Mouse (Mus musculus): ENCODE measurements around the gene Pcna. TPM values are rescaled to one million over a fixed set of nuclear protein-coding genes. Genes with fewer than 3 reads are reported as not detected.
A peak's percentile ranks its signal among the peaks of the same experiment; 100 is the strongest.
"Not testable (repeated sequence)": the region's sequence is repeated elsewhere in the genome, so short reads cannot be mapped to it uniquely, and the experiment has no call there.

Pcna gene
- total RNA-seq, 2 experiments from 2014 or later = 78.2 to 87.8 TPM

DNA sequence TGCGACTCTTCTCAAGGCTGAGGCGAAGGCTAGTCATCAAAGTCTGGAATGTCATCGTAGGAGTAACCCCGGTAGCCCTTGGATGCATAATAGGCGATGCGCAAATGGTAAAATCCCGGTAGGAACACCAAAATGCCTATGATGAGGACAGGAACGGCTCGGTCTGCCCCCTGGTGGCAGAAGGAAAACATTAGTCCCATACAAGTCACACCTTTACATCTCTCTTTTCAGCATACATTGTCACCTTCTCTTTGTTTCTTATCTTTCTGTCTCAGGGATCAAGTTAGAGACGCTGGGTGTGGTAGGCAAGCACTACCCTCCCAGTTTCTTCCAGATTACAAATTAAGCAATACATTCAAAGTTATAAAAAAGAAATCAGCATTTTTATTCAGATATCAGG lies 12.7 kb downstream of the Pcna start:
- peak; percentile 48 to 75 for DNase-seq
- intact Hi-C loops (cut with DNase I) = loop anchor here (2.0 to 5.0 kb wide), 3 partner anchors 98 to 420 kb away; no protein-coding TSS in a partner anchor

DNA sequence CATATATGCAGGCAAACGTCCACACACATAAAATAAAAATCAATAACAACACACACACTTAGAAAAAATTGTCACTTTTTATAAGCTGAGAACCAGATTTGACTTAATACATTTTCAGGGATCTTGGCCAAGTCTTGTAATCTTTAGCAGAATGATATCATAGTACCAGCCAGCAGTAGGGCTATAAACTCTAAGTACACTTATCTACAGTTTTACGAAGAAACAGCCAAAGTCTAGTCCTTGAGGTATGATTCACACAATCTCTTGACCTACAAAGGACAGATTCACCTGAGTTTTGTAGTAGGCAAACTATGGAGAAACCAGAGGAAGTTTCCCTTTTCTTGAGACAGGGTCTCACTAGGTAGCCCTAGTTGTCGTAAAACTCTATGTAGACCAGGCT lies 13.7 kb downstream of the Pcna start:
- DNase-seq; intact Hi-C loops (cut with DNase I): not testable (repeated sequence)

DNA sequence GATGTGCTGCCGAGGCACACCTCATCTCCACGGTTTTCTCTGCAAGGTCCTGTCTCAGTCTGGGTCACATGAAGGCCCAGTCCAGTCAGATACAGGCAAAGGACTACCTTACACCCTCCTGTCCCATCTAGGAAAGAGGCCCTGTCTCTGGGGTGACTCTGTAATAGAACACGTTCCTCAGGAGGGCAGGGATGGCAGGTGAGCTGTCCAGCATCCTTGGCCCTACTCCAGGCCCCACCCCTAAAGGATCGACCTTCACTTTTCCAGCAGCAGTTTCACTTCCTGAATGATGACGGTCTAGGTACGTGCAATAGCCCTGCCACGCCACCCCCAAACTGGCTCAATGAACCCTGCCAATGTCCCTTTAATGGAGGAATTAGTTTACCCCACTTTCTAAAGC lies 17.1 kb downstream of the Pcna start:
- DNase-seq = no peak
- intact Hi-C loops (cut with DNase I) = no loop called here

DNA sequence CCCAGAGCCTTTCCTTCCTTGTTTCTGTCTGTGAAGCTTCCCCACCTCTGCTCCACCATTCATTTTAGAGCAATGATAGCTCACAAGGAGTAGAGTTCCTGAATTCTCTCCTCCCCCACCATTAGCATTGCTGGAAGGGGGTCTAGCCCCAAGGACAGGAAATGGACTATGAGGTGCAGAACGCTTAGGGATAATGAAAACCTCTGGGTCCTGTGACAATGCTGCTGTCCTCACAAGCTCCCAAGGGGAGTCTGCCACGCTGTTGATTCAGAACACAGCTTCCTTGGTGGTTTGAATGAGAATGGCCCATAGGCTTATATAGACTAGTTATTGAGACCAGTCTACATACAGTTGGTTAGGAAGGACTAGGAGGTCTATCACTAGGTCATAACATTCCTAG lies 17.8 kb downstream of the Pcna start:
- intact Hi-C loops (cut with DNase I) = no loop called here

DNA sequence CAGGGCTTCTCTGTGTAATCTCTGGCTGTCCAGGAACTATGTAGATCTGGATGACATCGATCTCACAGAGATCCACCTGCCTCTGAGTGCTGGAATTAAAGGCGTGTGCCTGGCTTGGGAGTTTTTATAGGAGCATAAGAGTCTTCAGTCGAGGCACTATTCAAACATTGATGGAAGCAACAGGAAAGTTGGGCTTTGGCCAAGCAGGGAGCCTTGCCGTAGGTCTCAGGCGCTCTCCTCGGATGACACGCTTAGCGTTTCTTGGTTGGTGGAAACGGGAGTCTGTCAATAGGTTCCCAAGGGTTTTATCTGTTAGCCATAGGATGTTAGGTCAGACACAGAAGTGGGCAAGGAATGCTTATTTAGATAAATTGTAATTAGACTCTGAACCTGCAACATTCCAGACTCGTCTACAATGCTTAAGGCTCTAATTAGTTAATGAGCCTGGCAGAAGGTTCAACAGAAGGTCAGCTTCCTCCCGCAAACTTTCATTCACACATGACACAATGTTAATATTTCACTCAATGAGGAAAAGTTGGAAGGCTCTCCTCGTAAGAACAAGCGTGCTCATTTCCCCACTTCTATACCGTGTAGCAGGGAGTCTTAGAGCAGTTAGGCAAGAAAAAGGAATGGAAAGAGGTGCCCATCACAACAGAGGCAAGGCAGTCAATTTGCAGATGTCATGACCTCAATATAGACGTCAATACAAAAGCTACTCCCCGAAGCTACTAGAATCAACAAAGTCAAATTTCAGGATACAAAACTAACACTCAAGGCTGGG lies 18.9 kb downstream of the Pcna start:
- no peak for DNase-seq
- intact Hi-C loops (cut with DNase I) = no loop called here

More for the DNA sequence above, 17.8 kb downstream of the Pcna start:
- no peak for DNase-seq

DNA sequence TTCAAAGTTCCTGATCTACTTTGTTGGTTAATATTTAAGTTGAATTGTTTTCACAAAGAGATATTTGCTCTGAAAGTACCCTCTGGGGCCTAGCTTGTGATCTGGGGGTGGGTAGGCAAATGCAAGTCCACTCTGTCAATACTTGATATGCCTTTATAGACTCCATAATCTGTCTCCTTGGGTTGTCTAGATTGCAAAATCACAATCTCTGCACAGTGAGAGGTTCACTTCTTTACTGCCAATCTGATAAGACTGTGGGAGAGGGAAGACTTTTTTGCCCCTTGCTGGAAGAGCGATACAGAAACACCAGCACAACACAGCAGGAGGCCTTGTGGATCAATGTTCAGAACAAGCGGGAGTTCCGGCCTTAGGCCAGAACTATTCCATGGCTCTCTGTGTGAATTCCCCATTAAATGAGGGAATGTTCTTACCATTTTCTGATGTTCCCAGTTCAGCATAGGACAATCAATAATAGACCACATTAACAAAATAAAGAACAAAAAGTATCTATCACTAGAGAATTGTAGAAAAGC lies 20.6 kb downstream of the Pcna start:
- intact Hi-C loops (cut with DNase I) = no loop called here
- DNase-seq = no peak

DNA sequence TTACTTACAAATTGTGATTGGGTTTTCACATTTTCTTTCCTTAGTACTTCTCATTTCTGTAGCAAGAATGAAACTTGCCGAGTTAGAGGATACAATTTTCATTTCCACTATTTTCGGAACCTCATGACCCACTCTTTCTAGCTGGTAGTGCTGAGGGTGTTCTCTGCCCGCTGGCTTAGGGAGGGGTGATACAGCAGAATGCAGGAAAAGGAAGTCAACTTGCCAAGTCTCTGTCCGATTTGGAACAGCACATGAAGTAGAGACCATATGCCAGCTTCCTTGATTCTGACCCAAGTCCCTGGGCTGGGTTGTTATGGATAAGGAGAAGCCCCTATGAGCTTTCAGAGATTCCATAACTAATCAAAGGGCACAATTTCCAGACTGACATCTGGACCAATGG lies 28.8 kb downstream of the Pcna start:
- no peak for DNase-seq
- intact Hi-C loops (cut with DNase I) = loop anchor here (5.0 kb wide), 1 partner anchor 77 kb away; the partner anchor contains the start of gene Slc23a2

DNA sequence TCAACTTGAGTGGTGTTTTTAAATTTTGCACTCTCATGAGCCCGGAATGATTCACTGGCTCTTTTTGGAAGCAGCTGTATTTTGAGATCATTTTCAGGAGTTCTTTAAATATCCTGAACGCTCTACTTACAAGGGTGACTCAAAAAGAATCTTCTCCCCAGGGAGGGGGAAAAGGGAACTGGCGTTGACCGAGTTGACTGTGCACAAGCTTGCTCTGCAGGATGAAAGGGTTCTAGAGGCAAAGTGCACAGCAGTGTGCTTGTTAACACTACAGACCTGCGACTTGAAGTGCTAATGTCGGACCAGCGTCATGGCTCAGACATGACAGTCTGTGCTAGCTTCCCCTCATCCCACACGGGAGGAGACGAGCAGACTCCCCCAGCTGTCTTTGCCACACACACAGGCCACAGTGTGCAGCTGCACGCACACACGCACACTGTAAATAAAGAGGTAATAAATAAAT lies 31.5 kb downstream of the Pcna start:
- DNase-seq = peak; percentile 17 to 41

DNA sequence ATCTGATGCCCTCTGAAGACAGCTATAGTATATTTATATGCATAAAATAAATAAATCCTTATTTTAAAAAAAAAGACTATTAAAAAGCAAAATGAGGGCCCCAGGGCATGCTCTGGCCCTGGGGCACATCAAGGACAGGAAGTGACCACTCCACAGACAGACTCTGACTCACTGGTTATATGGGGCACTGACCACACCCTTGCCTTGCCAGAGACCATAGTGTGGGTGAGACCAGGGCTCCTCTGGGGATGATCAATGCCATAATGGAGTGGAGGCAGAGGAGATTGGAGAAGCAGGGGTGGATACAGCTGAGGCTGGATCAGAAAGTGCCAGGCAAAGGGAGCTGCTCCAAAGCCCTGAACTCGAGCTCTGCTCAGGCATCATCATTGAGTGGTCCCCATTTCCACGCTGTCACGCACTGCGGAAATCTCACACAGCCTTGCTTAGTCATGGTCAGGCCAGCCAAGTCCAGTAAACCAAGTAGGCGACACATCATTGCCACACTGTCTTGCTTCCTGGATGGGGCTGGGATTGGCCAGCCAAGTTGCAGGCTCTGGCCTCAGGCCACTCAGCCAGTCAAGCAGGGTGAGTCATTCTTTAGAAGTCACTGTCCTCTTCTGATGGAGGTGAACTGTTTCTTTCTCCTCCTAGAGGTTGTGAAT lies 41.0 kb downstream of the Pcna start:
- DNase-seq = peak; percentile 23 to 29
- intact Hi-C loops (cut with DNase I) = no loop called here

More for the DNA sequence above, 31.5 kb downstream of the Pcna start:
- intact Hi-C loops (cut with DNase I) = loop anchor here (5.0 kb wide), 1 partner anchor 74 kb away; the partner anchor contains the start of gene Slc23a2

DNA sequence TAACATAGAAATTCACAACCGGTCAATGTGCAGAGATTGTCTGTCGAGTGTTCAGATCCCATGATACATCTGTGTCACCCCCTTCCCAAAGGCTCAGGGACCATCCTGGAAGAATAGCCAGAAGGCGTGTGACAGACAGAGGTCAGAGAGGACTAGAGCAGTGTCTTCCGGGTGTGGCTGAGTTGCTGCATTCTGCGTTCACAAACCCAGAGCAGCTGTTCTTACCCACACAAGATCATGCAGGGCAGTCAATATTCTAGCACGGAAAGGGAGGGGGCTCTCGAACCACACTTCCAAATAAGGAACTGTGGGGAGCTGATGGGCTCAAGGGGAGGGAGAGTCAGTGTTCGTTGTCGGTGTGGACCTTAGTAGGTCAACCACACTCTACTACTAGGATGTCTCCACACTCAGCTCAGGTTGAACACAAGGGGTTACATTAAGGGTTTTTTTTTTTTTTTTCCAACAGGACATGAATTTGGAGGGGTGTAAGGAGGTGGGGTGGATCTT lies 42.3 kb downstream of the Pcna start:
- no peak for DNase-seq
- intact Hi-C loops (cut with DNase I) = no loop called here

DNA sequence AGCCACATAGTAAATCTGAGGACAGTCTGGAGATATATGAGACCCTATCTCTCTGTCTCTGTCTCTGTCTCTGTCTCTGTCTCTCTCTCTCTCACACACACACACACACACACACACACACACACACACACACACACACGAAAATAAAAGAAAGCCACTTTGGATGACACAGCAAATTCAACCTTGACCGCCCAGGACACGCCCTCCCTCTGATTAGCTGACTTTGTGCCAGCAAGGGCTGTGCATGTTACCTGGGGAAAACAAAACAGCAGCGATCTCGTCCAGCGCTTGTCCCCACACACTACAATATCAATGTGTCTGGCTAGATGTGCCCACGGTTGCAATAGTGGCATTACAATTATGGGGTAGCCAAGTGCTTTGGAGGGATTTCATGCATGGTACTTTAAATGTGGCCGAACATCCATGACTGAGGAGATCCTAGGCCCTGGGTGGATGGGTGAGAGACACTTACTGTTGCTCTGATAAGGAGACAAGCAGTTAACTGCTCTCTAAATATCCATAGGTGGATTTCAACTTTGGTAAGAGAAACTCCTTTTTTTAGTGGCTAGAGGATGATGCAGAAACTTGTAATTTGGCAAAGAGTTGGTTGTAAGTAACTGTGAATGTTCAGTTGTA lies 44.8 kb downstream of the Pcna start:
- intact Hi-C loops (cut with DNase I) = no loop called here
- no peak for DNase-seq

DNA sequence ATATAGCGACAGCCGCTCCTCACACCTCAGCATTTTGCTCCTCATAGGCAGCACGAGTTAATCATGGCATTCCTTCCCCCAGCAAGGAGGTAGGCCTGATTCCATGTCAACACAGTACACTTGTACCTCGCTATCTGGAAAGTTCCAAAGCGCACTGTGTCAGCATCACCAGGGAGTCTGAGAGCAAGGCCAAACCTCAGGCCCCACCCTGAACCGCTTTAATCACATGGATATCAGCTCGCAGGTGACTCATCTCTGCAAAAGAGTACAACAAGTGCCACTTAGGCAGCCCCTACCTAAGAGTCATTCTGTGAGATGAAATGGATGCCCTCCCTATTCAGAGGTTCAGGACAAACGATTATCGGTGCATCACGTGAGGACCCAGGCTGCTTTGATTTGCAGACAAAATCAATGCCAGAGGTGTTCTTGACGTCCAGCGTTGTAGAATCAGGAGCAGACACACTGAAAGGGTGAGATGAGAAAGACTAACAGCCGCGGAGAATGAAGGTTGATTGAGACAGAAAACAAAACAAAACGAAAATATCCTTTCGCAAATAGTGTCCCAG lies 46.7 kb downstream of the Pcna start:
- intact Hi-C loops (cut with DNase I) = no loop called here
- DNase-seq = no peak

DNA sequence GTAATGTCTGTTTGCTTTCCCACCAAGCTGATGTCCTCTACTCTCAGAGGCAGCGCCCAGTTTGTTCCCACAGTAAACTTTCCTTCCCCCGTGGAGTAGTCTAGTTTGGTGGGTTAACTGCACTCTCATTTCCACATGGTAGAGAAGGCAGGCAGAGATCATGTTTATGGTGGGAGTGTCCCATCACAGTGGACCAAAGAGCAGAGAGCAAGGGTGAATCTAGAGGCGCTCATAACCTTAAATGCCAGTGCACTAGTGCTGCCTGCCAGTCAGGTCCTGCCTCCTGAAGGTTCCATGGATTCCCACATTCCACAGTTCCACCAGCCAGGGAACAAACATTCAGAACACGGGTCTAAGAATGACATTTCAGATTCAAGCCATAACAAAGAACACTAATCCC lies 47.6 kb downstream of the Pcna start:
- DNase-seq = no peak
- intact Hi-C loops (cut with DNase I) = no loop called here

DNA sequence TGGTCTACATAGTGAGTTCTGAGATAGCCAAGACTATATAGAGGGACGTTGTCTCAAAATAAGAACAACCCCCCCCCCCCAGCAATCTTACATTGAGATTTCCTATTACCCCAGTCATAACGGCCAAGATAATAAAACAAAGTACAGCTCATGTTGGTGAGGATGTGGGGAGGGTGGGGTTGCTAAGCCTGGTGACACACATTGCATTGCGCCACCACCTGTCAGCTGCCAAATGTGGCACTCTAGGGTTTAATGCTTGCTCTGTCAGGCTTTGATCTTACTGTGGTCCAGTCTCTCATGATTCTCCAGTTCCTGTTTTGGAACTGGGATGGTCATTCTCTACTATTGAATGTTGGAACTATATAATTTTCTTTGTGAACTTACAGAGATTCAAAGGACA lies 49.3 kb downstream of the Pcna start:
- intact Hi-C loops (cut with DNase I) = no loop called here
- no peak for DNase-seq

DNA sequence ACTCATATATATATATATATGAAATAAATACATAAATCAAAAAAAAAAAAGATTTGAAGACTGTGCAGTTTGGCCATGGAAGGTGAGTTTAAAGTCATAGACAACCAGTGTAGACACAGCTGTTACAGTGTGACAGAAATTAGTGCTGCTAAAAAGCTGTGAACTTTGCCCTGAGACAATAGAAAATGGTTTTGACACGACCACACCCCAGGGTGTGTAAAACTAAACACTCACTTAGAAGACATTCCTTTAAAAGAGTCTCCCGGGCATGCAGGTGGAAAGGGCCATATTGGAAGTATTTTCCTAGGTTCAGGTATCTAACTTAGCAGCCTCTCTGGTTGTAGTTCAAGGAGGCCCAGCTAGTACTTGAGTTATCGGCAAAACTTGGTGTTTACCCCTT lies 49.9 kb downstream of the Pcna start:
- intact Hi-C loops (cut with DNase I) = no loop called here
- no peak for DNase-seq

Other genes starting within 250 kb of the Pcna start
- 10 to 100 TPM; 16.2 TPM for gene Rassf2, start 223.1 kb downstream of the Pcna start, total RNA-seq (2021)
- gene Slc23a2, start 108.2 kb downstream of the Pcna start, total RNA-seq (2021) = 10 to 100 TPM; 18.7 to 22.6 TPM
- gene Tmem230, start 5.5 kb downstream of the Pcna start, total RNA-seq (2021) = 10 to 100 TPM; 22.1 to 25.7 TPM
- gene Cds2, start 9.8 kb upstream of the Pcna start, total RNA-seq (2021) = 10 to 100 TPM; 82.3 to 85.3 TPM
- under 1 TPM in 1 of 2 experiments, not detected in 1; 0.15 TPM for gene Prokr2, start 132.1 kb upstream of the Pcna start, total RNA-seq (2021)

Data from heart, postnatal 10 days (tissue).